Mouse (Mus musculus) lung, embryonic 15.5 days (tissue): ENCODE measurements around the gene Cenpp. TPM values are rescaled to one million over a fixed set of nuclear protein-coding genes. Genes with fewer than 3 reads are reported as not detected.

Source experiments
- ATAC-seq: fragments of 200-750 bp; cut with Nextera tagmentation; 2 replicates; pipeline ENCODE4 v1.8.0; 2017; ENCODE audit warnings: moderate number of reproducible peaks, borderline replicate concordance; ENCODE audit not compliant: low FRiP score, low TSS enrichment; ENCODE audit errors: extremely low read depth
- H3K27ac ChIP-seq: fragments of 300-500 bp; sonication (generic); 2 replicates; pipeline ENCODE4 v1.5.1; 2015; ENCODE audit warnings: moderate library complexity, mild to moderate bottlenecking, inconsistent platforms
- H3K27me3 ChIP-seq: fragments of 300-500 bp; sonication (generic); 2 replicates; pipeline ENCODE4 v1.6.1; 2015; ENCODE audit warnings: inconsistent platforms
- H3K36me3 ChIP-seq: fragments of 300-500 bp; sonication (generic); 2 replicates; pipeline ENCODE4 v1.6.1; 2015; ENCODE audit warnings: inconsistent platforms
- H3K4me1 ChIP-seq: fragments of 300-500 bp; sonication (generic); 2 replicates; pipeline ENCODE4 v1.6.1; 2015; ENCODE audit warnings: inconsistent platforms
- H3K4me2 ChIP-seq: fragments of 300-500 bp; sonication (generic); 2 replicates; pipeline ENCODE4 v1.6.1; 2015; ENCODE audit warnings: inconsistent platforms, mild to moderate bottlenecking, moderate library complexity
- H3K4me3 ChIP-seq: fragments of 300-500 bp; sonication (generic); 2 replicates; pipeline ENCODE4 v1.5.1; 2015; ENCODE audit warnings: mild to moderate bottlenecking, inconsistent platforms
- H3K9ac ChIP-seq: fragments of 300-500 bp; sonication (generic); 2 replicates; pipeline ENCODE4 v1.6.1; 2015; ENCODE audit warnings: inconsistent platforms
- H3K9me3 ChIP-seq: fragments of 300-500 bp; sonication (generic); 2 replicates; pipeline ENCODE4 v1.6.1; 2016; ENCODE audit warnings: inconsistent platforms
- WGBS: fragments of 180-500 bp; shearing (Covaris S2); methylation state at CpG from one replicate; pipeline ENCODE4 v1.1.7; 2015; 5-methylcytosine and 5-hydroxymethylcytosine counted together
- polyA plus RNA-seq: library from polyadenylated mRNA; unstranded; fragments of >200 nt; fragmentation: Nextera tagmentation; extraction: Ambion mirVana; gene quantifications from 2 replicates; pipeline ENCODE4 v1.2.1, GENCODE M21; 2015

Cenpp gene
- polyA plus RNA-seq, 1 experiment from 2014 or later, result 36.2 TPM

DNA sequence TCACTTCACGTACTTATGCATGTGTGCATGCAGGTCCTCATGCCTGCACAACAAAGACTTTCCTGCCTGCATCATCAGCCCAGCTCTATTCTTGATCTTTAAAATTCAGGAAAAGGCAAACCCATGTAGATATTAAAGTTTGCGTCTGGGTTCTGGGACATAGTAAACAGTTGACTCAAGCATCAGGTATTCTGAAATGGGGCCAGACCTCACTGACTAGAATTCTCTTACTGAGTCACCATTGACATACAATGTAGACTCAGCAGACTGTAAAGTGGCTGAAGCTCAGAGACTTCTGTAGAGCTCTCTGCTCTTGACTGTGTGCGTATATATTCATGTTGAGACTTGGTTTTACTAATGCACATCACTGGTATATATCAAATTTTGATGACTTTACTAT lies 103.0 kb downstream of the Cenpp start:
- no peak overlapping the region for H3K27ac ChIP-seq
- 90% methylated on average over 3 of the region's 3 CpGs for WGBS
- H3K4me3 ChIP-seq, result no peak overlapping the region
- ATAC-seq, result no peak
- no peak overlapping the region for H3K4me2 ChIP-seq
- H3K27me3 ChIP-seq, result no peaks in the 10 kb centered on the region
- no peak overlapping the region for H3K9ac ChIP-seq
- H3K9me3 ChIP-seq, result no peaks in the 10 kb centered on the region
- H3K4me1 ChIP-seq, result no peaks in the 10 kb centered on the region
- no peaks in the 10 kb centered on the region for H3K36me3 ChIP-seq

DNA sequence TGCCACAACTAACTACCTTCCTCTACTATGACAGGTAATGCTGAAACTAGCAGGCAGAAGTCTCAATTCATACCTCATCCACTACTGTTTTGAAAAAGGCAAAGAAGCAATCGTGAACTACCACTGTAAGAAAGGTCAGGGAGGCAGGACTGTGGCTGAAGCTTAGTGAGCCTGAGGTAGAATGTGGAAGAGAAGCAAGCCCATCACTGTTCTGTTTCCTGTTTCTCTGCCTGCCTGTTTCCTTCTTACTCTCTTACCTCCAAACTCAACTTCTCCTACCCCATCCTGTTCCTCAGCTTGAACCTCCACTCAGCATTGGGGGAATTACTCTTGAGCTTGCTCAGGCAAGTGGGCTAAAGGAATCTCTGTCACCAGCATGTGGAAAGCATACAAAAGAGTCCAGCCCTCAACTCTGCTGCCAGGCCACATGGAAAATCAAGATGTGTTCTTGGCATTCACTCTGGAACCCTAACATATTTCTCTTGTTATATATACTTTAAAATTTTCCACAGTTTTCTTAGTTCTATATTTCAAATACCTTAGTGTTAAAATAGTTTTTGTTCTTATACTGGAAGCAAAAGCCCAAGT lies 104.9 kb downstream of the Cenpp start:
- Histone ChIP-seq H3K36me3 (no peaks in the 10 kb centered on the region), H3K27ac (0 out of 2 replicates have a peak overlapping the region, but pooled peaks have one; percentile 33), H3K4me3 (no peak overlapping the region), H3K4me2 (no peak overlapping the region), H3K4me1 (no peaks in the 10 kb centered on the region), H3K9ac (no peak overlapping the region), H3K9me3 (no peaks in the 10 kb centered on the region), H3K27me3 (no peaks in the 10 kb centered on the region)
- WGBS, result 65% methylated on average over 1 of the region's 1 CpGs
- ATAC-seq, result no peak

DNA sequence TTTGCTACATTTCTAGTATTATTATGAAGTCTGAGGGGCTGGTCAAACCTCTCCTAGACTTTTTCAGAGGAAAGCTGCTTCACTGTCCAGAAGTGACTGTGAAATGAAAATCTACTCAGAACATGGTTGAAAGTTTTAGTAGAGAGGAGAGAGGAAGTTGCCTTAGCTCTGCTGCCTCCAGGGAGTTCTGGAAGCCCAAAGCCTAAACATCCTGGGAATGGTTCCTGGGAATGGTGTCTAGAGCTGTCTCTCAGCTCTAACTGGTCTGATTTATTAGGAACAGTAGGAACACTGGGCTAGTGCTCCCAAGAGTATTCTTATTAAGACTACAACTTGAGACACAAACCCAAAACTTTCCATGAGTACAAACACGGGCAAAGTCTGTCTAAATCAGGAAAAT lies 106.1 kb downstream of the Cenpp start:
- H3K27ac ChIP-seq, result peak overlapping the region; percentile 11; the same call in 1 of the 2 replicates
- WGBS, result 68% methylated on average over 1 of the region's 1 CpGs
- no peaks in the 10 kb centered on the region for H3K9me3 ChIP-seq
- no peak overlapping the region for H3K4me3 ChIP-seq
- no peaks in the 10 kb centered on the region for H3K27me3 ChIP-seq
- no peaks in the 10 kb centered on the region for H3K36me3 ChIP-seq
- no peak overlapping the region for H3K4me2 ChIP-seq
- no peak for ATAC-seq
- H3K9ac ChIP-seq, result no peak overlapping the region
- no peaks in the 10 kb centered on the region for H3K4me1 ChIP-seq

DNA sequence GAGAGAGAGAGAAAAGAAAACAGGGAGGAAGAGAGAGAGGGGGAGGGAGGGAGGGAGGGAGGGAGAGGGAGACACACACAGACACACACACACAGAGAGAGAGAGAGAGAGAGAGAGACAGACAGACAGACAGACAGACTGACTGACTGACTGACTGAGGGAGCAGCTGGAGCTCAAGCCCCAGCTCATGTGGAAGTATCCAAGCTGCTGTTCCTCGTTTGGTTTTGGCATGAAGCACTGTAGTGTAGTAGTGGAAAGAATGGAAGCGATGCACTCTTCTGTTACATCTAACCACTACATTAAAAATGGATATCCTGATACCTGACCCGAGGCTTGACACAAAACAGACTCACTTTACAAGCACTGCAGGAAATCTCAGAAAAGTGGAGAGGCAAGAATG lies 106.9 kb downstream of the Cenpp start:
- no peaks in the 10 kb centered on the region for H3K9me3 ChIP-seq
- 57% methylated on average over 3 of the region's 3 CpGs for WGBS
- no peak for ATAC-seq
- H3K36me3 ChIP-seq, result no peaks in the 10 kb centered on the region
- H3K4me3 ChIP-seq, result no peak overlapping the region
- H3K4me1 ChIP-seq, result no peaks in the 10 kb centered on the region
- peak overlapping the region; percentile 50; the same call in 1 of the 2 replicates for H3K27ac ChIP-seq
- H3K27me3 ChIP-seq, result no peaks in the 10 kb centered on the region
- H3K9ac ChIP-seq, result no peak overlapping the region
- H3K4me2 ChIP-seq, result 0 out of 2 replicates have a peak overlapping the region, but pooled peaks have one; percentile 6

DNA sequence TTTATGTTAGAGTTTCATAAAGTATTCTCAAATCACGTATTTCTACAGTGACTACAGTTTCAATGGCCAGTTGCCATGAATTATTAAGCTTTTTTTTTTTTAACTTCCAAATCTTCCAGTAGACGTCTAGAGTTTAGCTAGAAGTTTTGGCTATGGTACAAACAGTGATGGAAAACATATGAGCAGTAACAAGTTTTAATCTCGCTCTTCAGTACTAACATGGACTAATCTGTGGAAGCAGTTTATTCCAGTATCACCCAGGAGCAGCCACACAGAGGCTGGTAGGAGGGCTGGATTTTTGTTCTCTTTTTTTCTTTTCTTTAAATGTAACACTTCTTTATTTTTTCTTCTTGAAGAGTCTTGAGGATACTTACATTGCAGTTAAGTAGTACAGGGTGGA lies 108.3 kb downstream of the Cenpp start, which contains the start of gene Aspn:
TSS of gene Aspn (plus strand) at position 165 of the 400 bp plus-strand sequence.
- peak; percentile 67; the same call in 1 of the 2 replicates for ATAC-seq
- WGBS, result 55% methylated on average over 3 of the region's 3 CpGs
- Histone ChIP-seq H3K4me2 (no peak within 1 kb of the TSS), H3K4me3 (no peak within 1 kb of the TSS), H3K9ac (no peak within 1 kb of the TSS), H3K9me3 (no peaks in the 10 kb centered on the region), H3K36me3 (no peaks in the 10 kb centered on the region), H3K27me3 (no peaks in the 10 kb centered on the region), H3K27ac (no peak within 1 kb of the TSS), H3K4me1 (no peaks in the 10 kb centered on the region)

DNA sequence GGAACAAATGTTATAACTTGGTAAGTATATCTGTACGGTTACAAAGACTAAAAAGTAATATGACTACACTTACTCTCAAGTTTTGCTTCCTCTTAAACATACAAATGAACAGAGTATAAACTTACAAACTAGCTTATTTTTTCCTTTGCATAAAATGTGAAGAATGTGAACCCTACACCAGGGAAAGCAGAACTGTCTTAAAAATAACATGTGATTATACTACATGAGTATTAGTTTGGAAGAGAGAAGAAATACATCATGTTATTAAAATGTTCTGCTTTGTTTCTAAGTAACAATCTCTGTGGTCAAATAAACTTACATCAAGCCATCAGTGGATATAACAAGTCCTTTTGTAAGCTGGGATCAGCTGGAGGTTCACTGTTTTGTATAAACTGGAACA lies 113.9 kb downstream of the Cenpp start:
- H3K4me2 ChIP-seq, result no peak overlapping the region
- H3K36me3 ChIP-seq, result no peaks in the 10 kb centered on the region
- ATAC-seq, result no peak
- WGBS, result 83% methylated on average over 1 of the region's 1 CpGs
- no peaks in the 10 kb centered on the region for H3K4me1 ChIP-seq
- no peak overlapping the region for H3K27ac ChIP-seq
- no peak overlapping the region for H3K4me3 ChIP-seq
- no peaks in the 10 kb centered on the region for H3K27me3 ChIP-seq
- no peaks in the 10 kb centered on the region for H3K9me3 ChIP-seq
- H3K9ac ChIP-seq, result no peak overlapping the region

DNA sequence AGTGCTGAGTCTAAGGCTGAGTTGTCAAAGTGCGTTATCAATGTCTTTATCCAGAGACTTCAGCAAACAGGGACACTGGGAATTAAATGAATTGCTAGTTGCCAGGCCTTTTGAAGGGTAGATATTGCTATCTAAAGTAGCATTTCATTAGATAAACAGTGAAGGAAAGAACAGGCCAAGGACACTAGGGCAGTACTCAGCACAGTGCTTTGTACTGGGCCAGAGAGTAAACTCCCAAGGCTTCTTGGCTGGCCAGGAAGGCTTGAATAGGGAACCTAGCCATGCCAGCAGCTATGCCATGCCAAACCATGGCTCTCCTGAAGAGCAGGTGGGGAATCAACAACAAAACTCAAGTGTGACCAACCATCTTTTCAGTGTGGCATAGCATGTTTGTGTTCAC lies 115.6 kb downstream of the Cenpp start:
- ATAC-seq, result no peak
- Histone ChIP-seq H3K4me2 (no peak overlapping the region), H3K4me3 (no peak overlapping the region), H3K36me3 (no peaks in the 10 kb centered on the region), H3K9ac (no peak overlapping the region), H3K27me3 (no peaks in the 10 kb centered on the region), H3K9me3 (no peaks in the 10 kb centered on the region), H3K27ac (no peak overlapping the region), H3K4me1 (no peaks in the 10 kb centered on the region)
- 98% methylated on average over 1 of the region's 1 CpGs for WGBS

DNA sequence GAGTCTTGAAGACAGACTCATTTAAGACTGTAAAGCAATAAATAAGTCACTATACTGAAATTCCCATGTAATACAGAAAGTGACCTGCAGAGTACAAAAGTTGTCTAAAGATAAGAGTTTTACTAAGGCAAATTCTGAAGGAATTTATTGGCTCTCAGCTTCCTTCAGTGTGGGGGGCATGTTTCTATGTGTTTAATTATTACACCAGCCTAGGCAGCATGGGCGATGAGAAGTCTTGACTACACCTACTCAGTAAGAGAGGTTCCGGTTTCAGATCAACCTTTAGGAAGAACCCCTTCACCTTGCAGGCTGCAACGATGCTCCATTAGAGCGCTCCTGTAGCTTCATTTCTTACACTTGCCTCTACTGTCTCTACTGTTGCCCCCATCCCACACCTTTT lies 121.9 kb downstream of the Cenpp start:
- Histone ChIP-seq H3K27me3 (no peaks in the 10 kb centered on the region), H3K9ac (no peak overlapping the region), H3K4me2 (no peak overlapping the region), H3K9me3 (no peaks in the 10 kb centered on the region), H3K4me1 (no peaks in the 10 kb centered on the region), H3K36me3 (no peaks in the 10 kb centered on the region), H3K27ac (no peak overlapping the region), H3K4me3 (no peak overlapping the region)
- WGBS, result 92% methylated on average over 4 of the region's 4 CpGs
- no peak for ATAC-seq

DNA sequence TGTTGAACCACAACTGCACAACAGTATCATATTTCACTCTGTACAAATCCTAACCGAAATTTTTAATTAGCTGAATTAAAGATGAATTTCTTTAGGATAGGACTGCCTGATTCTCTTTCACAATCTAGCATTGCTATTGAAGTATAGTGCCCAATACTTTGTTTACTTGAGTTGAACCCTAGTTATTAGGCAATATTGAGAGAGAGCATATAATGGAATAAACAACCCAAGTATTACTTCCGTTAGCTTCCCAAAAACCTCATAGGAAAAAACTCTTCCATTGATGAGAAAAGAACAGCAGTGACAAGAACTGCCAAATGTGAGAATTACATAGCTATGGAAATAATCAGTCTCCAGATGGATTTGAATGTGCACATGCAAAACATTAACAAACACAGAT lies 126.3 kb downstream of the Cenpp start:
- H3K4me2 ChIP-seq, result no peak overlapping the region
- no peak overlapping the region for H3K4me3 ChIP-seq
- WGBS, result 57% methylated on average over 2 of the region's 2 CpGs
- H3K27ac ChIP-seq, result peak overlapping the region; percentile 25; the same call in 1 of the 2 replicates
- no peaks in the 10 kb centered on the region for H3K4me1 ChIP-seq
- no peaks in the 10 kb centered on the region for H3K27me3 ChIP-seq
- H3K9ac ChIP-seq, result no peak overlapping the region
- no peak for ATAC-seq
- H3K9me3 ChIP-seq, result no peaks in the 10 kb centered on the region
- no peaks in the 10 kb centered on the region for H3K36me3 ChIP-seq

DNA sequence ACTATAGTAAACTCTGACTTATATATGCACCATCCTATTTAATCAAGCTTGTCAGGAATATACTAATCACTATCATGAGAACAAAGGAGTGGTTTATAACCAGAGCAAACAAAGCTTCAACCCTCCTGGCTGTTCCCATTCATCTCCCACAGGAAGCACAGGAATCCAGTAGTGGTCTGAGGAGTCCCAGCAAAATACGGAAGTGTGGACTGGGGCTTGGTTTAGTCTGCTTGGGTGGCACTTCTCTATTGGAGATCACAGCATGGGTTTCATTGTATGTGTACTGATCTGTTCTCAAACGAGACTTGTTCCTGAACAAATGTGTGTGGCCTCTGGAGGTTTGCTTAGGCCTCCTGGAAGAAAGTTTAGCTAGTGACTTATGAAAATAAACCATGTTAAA lies 133.8 kb downstream of the Cenpp start:
- no peak for ATAC-seq
- WGBS, result 20% methylated on average over 2 of the region's 2 CpGs
- no peak overlapping the region for H3K4me3 ChIP-seq

DNA sequence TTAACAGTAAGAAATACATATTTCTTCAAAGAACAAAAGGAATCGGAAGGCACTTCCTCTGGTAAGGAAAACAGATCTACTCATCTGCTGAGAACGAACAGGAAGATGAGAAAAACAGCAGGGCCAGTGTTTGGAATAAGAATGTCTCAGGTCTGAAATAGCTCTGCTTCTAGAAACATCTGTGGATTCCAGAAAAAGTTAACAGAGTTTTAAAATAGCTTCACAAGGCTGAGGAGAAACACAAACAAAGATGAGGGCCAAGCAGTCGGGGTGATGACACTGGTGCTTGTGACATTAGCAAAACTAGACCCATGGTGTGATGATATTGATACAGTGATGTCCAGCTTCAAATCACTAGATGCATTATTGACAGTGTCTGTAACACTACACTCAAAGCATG lies 145.4 kb downstream of the Cenpp start:
- no peak overlapping the region for H3K4me2 ChIP-seq
- H3K4me1 ChIP-seq, result peaks cover 4% of the 10 kb centered on the region; the same call in 1 of the 2 replicates
- no peaks in the 10 kb centered on the region for H3K36me3 ChIP-seq
- no peak overlapping the region for H3K9ac ChIP-seq
- no peak overlapping the region for H3K4me3 ChIP-seq
- ATAC-seq, result no peak
- no peaks in the 10 kb centered on the region for H3K9me3 ChIP-seq
- WGBS, result 38% methylated on average over 3 of the region's 3 CpGs
- H3K27ac ChIP-seq, result no peak overlapping the region
- H3K27me3 ChIP-seq, result no peaks in the 10 kb centered on the region

More for the DNA sequence above, 133.8 kb downstream of the Cenpp start:
- Histone ChIP-seq H3K27me3 (no peaks in the 10 kb centered on the region), H3K4me2 (no peak overlapping the region), H3K36me3 (no peaks in the 10 kb centered on the region), H3K9ac (no peak overlapping the region), H3K4me1 (peaks cover 4% of the 10 kb centered on the region), H3K9me3 (no peaks in the 10 kb centered on the region), H3K27ac (no peak overlapping the region)

DNA sequence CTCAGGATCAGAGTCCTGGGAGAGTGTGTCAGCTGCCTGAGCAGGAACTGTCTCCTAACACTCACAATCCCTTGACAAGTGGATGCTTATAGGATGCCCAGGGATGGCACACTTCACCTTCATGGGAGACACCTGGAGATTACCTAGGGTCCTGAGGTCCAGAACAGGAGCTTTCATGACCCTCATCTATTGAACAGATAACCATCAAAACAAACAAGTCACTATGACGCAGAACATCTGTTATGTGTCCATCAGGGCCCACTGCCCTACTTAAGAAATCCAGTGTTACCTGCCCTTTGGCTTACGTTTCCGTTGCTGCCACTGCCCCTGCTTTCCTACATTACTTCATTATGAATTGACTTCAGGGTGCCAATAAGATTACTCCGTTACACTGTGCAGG lies 146.8 kb downstream of the Cenpp start:
- no peak overlapping the region for H3K9ac ChIP-seq
- 68% methylated on average over 4 of the region's 4 CpGs for WGBS
- H3K4me1 ChIP-seq, result peaks cover 4% of the 10 kb centered on the region; the same call in 1 of the 2 replicates
- no peaks in the 10 kb centered on the region for H3K27me3 ChIP-seq
- ATAC-seq, result no peak
- no peak overlapping the region for H3K27ac ChIP-seq
- no peak overlapping the region for H3K4me2 ChIP-seq
- no peaks in the 10 kb centered on the region for H3K36me3 ChIP-seq
- no peak overlapping the region for H3K4me3 ChIP-seq
- no peaks in the 10 kb centered on the region for H3K9me3 ChIP-seq
